Mouse (Mus musculus): ENCODE measurements around the gene Vps18. TPM values are rescaled to one million over a fixed set of nuclear protein-coding genes. Genes with fewer than 3 reads are reported as not detected.

Vps18 gene
- total and polyA plus RNA-seq, 3 experiments = 9.0 to 33.3 (median 21.2) TPM

DNA sequence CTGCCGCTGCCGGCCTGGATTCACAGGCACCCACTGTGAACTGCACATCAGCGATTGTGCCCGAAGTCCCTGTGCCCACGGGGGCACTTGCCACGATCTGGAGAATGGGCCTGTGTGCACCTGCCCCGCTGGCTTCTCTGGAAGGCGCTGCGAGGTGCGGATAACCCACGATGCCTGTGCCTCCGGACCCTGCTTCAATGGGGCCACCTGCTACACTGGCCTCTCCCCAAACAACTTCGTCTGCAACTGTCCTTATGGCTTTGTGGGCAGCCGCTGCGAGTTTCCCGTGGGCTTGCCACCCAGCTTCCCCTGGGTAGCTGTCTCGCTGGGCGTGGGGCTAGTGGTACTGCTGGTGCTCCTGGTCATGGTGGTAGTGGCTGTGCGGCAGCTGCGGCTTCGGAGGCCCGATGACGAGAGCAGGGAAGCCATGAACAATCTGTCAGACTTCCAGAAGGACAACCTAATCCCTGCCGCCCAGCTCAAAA lies 43.7 kb downstream of the Vps18 start:
- no peak for ATAC-seq (ENCODE audit: extremely low read depth, insufficient number of reproducible peaks, low FRiP score, poor library complexity, severe bottlenecking)
- peaks cover 68% of the 10 kb centered on the region for H3K27me3 ChIP-seq (ENCODE audit: insufficient read depth, low read length)
- no peak overlapping the region for H3K4me3 ChIP-seq (ENCODE audit: low read depth, low read length)
- DNase-seq (ENCODE audit: low spot score) = no peak
- peaks cover 22% of the 10 kb centered on the region for H3K4me1 ChIP-seq (ENCODE audit: insufficient read depth, low read depth, low read length)
- H3K36me3 ChIP-seq (replicated peaks) = no peaks in the 10 kb centered on the region
- H3K9me3 ChIP-seq (replicated peaks) = no peaks in the 10 kb centered on the region
- TF ChIP-seq GATA1 (IDR thresholded peaks at IDR 0.05; ENCODE audit: borderline replicate concordance, low read length) (no peak), POLR2AphosphoS5 (IDR thresholded peaks at IDR 0.05; ENCODE audit: insufficient replicate concordance, low read depth, low read length) (no peak), GATA2 (IDR thresholded peaks at IDR 0.05; ENCODE audit: borderline replicate concordance, low read depth, low read length) (no peak), CTCF (IDR thresholded peaks at IDR 0.05; ENCODE audit: low read depth, low read length) (no peak), TAL1 (conservative IDR thresholded peaks at IDR 0.05; ENCODE audit: low read depth, low read length) (no peak)

DNA sequence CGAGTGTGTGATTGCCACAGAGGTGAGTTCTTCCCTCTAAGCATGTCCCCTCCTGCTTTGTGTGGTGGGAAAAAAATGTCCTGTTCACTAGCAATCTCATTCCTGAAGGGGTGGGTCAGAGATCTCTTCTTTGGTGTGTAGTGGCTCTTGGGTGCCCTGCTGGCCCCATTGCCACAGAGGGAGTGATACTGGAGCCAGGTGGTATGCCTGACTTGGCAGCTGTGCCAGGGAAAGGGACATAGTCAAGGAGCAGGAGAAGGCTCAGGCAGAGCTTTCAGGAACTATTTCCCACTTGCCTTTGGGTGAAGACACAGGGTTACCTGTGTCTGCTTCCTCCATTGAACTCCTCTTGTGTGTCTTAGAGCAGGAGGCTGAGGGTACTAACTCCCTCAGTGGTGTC lies 45.6 kb downstream of the Vps18 start:
- H3K36me3 ChIP-seq (replicated peaks) = no peaks in the 10 kb centered on the region
- no peak for ATAC-seq (ENCODE audit: extremely low read depth, insufficient number of reproducible peaks, low FRiP score, poor library complexity, severe bottlenecking)
- no peaks in the 10 kb centered on the region for H3K9me3 ChIP-seq (replicated peaks)
- H3K4me1 ChIP-seq (ENCODE audit: insufficient read depth, low read depth, low read length) = peaks cover 29% of the 10 kb centered on the region
- DNase-seq (ENCODE audit: low spot score) = no peak
- TF ChIP-seq GATA2 (IDR thresholded peaks at IDR 0.05; ENCODE audit: borderline replicate concordance, low read depth, low read length) = no peak
- no peak for TF ChIP-seq TAL1 (conservative IDR thresholded peaks at IDR 0.05; ENCODE audit: low read depth, low read length)
- no peak for TF ChIP-seq GATA1 (IDR thresholded peaks at IDR 0.05; ENCODE audit: borderline replicate concordance, low read length)
- no peak for TF ChIP-seq CTCF (IDR thresholded peaks at IDR 0.05; ENCODE audit: low read depth, low read length)
- TF ChIP-seq POLR2AphosphoS5 (IDR thresholded peaks at IDR 0.05; ENCODE audit: insufficient replicate concordance, low read depth, low read length) = no peak
- peaks cover 51% of the 10 kb centered on the region for H3K27me3 ChIP-seq (ENCODE audit: insufficient read depth, low read length)
- no peak overlapping the region for H3K4me3 ChIP-seq (ENCODE audit: low read depth, low read length)

DNA sequence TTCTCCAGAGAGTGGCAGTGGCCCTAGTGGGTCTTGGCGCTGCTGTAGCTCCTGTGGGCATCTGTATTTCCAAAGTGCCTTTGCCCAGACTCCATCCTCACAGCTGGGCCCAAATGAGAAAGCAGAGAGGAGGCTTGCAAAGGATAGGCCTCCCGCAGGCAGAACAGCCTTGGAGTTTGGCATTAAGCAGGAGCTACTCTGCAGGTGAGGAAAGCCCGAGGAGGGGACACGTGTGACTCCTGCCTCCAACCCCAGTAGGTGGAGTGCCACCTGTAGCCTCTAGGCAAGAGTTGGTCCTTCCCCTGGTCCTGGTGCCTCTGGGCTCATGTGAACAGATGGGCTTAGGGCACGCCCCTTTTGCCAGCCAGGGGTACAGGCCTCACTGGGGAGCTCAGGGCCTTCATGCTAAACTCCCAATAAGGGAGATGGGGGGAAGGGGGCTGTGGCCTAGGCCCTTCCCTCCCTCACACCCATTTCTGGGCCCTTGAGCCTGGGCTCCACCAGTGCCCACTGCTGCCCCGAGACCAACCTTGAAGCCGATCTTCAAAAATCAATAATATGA lies 46.5 kb downstream of the Vps18 start:
- Histone ChIP-seq H3K4me1 (ENCODE audit: insufficient read depth, low read depth, low read length) (peaks cover 27% of the 10 kb centered on the region), H3K27me3 (ENCODE audit: insufficient read depth, low read length) (peaks cover 46% of the 10 kb centered on the region), H3K4me3 (ENCODE audit: low read depth, low read length) (no peak overlapping the region), H3K9me3 (replicated peaks) (peaks cover under 1% of the 10 kb centered on the region; the same call in 1 of the 2 replicates), H3K36me3 (replicated peaks) (no peaks in the 10 kb centered on the region)
- no peak for TF ChIP-seq GATA2 (IDR thresholded peaks at IDR 0.05; ENCODE audit: borderline replicate concordance, low read depth, low read length)
- TF ChIP-seq POLR2AphosphoS5 (IDR thresholded peaks at IDR 0.05; ENCODE audit: insufficient replicate concordance, low read depth, low read length) = no peak
- no peak for TF ChIP-seq GATA1 (IDR thresholded peaks at IDR 0.05; ENCODE audit: borderline replicate concordance, low read length)
- TF ChIP-seq TAL1 (conservative IDR thresholded peaks at IDR 0.05; ENCODE audit: low read depth, low read length) = no peak
- TF ChIP-seq CTCF (IDR thresholded peaks at IDR 0.05; ENCODE audit: low read depth, low read length) = no peak
- ATAC-seq (ENCODE audit: extremely low read depth, insufficient number of reproducible peaks, low FRiP score, poor library complexity, severe bottlenecking) = no peak
- no peak for DNase-seq (ENCODE audit: low spot score)

DNA sequence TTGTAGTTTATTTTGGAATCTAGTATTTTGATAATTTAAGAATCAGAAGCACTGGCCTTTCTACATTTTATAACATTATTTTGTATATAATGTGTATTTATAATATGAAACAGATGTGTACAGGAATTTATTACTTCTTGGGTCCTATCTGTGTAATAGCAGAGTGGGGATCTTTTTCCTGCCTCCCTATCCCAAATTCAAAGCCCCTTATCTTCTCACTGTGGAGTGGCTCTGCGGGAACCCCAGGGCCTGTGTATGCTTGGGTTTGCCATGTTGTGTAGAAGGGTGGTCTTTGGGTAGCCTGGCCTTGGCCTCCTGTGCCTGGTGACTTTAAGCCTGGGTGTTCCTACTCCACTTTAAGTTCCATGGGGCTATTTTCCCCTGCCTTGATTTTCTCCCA lies 47.0 kb downstream of the Vps18 start:
- no peak for DNase-seq (ENCODE audit: low spot score)
- TF ChIP-seq CTCF (IDR thresholded peaks at IDR 0.05; ENCODE audit: low read depth, low read length) = no peak
- no peak for TF ChIP-seq TAL1 (conservative IDR thresholded peaks at IDR 0.05; ENCODE audit: low read depth, low read length)
- TF ChIP-seq POLR2AphosphoS5 (IDR thresholded peaks at IDR 0.05; ENCODE audit: insufficient replicate concordance, low read depth, low read length) = no peak
- no peak for TF ChIP-seq GATA1 (IDR thresholded peaks at IDR 0.05; ENCODE audit: borderline replicate concordance, low read length)
- TF ChIP-seq GATA2 (IDR thresholded peaks at IDR 0.05; ENCODE audit: borderline replicate concordance, low read depth, low read length) = no peak
- H3K36me3 ChIP-seq (replicated peaks) = no peaks in the 10 kb centered on the region
- H3K4me1 ChIP-seq (ENCODE audit: insufficient read depth, low read depth, low read length) = peaks cover 27% of the 10 kb centered on the region
- H3K27me3 ChIP-seq (ENCODE audit: insufficient read depth, low read length) = peaks cover 42% of the 10 kb centered on the region
- H3K4me3 ChIP-seq (ENCODE audit: low read depth, low read length) = no peak overlapping the region
- peaks cover 3% of the 10 kb centered on the region for H3K9me3 ChIP-seq (replicated peaks)
- no peak for ATAC-seq (ENCODE audit: extremely low read depth, insufficient number of reproducible peaks, low FRiP score, poor library complexity, severe bottlenecking)

DNA sequence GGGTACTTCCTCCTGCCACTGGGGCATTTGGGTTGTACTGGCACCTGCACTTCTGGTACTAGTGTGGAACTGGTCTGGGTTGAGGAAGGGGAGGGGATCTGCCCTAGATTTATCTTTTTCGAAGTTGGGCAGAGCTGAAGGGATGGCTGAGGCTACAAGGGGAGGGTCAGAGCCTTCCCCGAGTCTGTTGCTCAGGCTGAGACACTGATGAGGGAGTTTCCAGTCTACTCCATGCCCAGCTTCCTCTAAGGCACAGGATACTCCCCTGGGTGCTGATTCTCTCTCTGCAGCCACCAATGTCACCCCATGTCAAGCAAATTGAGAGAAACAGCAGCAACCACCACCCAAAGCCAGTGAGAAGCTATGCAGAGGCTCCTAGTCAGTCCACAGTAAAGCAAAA lies 47.5 kb downstream of the Vps18 start:
- Histone ChIP-seq H3K9me3 (replicated peaks) (peaks cover 3% of the 10 kb centered on the region), H3K4me3 (ENCODE audit: low read depth, low read length) (no peak overlapping the region), H3K27me3 (ENCODE audit: insufficient read depth, low read length) (peaks cover 37% of the 10 kb centered on the region), H3K36me3 (replicated peaks) (no peaks in the 10 kb centered on the region), H3K4me1 (ENCODE audit: insufficient read depth, low read depth, low read length) (peaks cover 27% of the 10 kb centered on the region)
- TF ChIP-seq POLR2AphosphoS5 (IDR thresholded peaks at IDR 0.05; ENCODE audit: insufficient replicate concordance, low read depth, low read length) (no peak), CTCF (IDR thresholded peaks at IDR 0.05; ENCODE audit: low read depth, low read length) (no peak), GATA1 (IDR thresholded peaks at IDR 0.05; ENCODE audit: borderline replicate concordance, low read length) (no peak), TAL1 (conservative IDR thresholded peaks at IDR 0.05; ENCODE audit: low read depth, low read length) (no peak), GATA2 (IDR thresholded peaks at IDR 0.05; ENCODE audit: borderline replicate concordance, low read depth, low read length) (no peak)
- DNase-seq (ENCODE audit: low spot score) (no peak), ATAC-seq (ENCODE audit: extremely low read depth, insufficient number of reproducible peaks, low FRiP score, poor library complexity, severe bottlenecking) (no peak)

DNA sequence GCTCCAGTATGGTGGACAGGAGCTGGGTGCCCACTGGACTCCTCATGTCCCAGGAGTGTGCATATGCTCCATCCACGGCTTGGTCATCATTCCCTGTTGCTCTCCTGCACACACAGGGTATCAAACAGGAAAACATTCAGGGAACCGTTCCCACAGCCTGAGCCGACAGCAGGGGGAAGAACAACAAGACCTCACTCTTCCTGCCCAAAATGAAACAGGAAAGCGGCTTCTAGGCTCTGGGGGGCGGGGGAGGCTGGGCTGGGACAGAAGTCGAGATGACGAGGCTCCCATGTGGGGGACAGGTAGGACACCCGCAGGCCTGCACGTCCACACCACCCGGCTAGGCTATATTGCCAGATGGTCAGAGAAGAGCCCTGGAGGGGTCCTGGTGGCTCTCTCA lies 47.9 kb downstream of the Vps18 start:
- H3K4me1 ChIP-seq (ENCODE audit: insufficient read depth, low read depth, low read length) = peaks cover 27% of the 10 kb centered on the region
- ATAC-seq (ENCODE audit: extremely low read depth, insufficient number of reproducible peaks, low FRiP score, poor library complexity, severe bottlenecking) = no peak
- H3K27me3 ChIP-seq (ENCODE audit: insufficient read depth, low read length) = peaks cover 32% of the 10 kb centered on the region
- H3K36me3 ChIP-seq (replicated peaks) = no peaks in the 10 kb centered on the region
- no peak for DNase-seq (ENCODE audit: low spot score)
- TF ChIP-seq CTCF (IDR thresholded peaks at IDR 0.05; ENCODE audit: low read depth, low read length) (no peak), POLR2AphosphoS5 (IDR thresholded peaks at IDR 0.05; ENCODE audit: insufficient replicate concordance, low read depth, low read length) (no peak), TAL1 (conservative IDR thresholded peaks at IDR 0.05; ENCODE audit: low read depth, low read length) (no peak), GATA1 (IDR thresholded peaks at IDR 0.05; ENCODE audit: borderline replicate concordance, low read length) (no peak), GATA2 (IDR thresholded peaks at IDR 0.05; ENCODE audit: borderline replicate concordance, low read depth, low read length) (no peak)
- peaks cover 3% of the 10 kb centered on the region for H3K9me3 ChIP-seq (replicated peaks)
- H3K4me3 ChIP-seq (ENCODE audit: low read depth, low read length) = no peak overlapping the region

Data from G1E (cell line).